Mouse (Mus musculus): ENCODE measurements around the gene Tex21. TPM values are rescaled to one million over a fixed set of nuclear protein-coding genes. Genes with fewer than 3 reads are reported as not detected.
A peak's percentile ranks its signal among the peaks of the same experiment; 100 is the strongest.

The Tex21 gene
- polyA plus RNA-seq, 1 experiment = not detected

- Histone ChIP-seq H3K4me1 (peaks cover 51% of the 10 kb centered on the region), H3K36me3 (replicated peaks; ENCODE audit: low read length) (peaks cover 24% of the 10 kb centered on the region), H3K4me3 (replicated peaks) (no peak overlapping the region), H3K27me3 (replicated peaks) (no peaks in the 10 kb centered on the region), H3K9me3 (no peaks in the 10 kb centered on the region)
- TF ChIP-seq FLI1 (IDR thresholded peaks at IDR 0.05; ENCODE audit: low read length) = no peak
- no peak for TF ChIP-seq GATA1 (IDR thresholded peaks at IDR 0.05; ENCODE audit: borderline replicate concordance, low read length)
Measured at GRCm38 (mm10) chr12:76262918-76263317, 16.4 kb upstream of the Tex21 start.

- H3K36me3 ChIP-seq (replicated peaks; ENCODE audit: low read length) = peaks cover 18% of the 10 kb centered on the region
Measured at GRCm38 (mm10) chr12:76261556-76261955, 15.0 kb upstream of the Tex21 start.

DNA sequence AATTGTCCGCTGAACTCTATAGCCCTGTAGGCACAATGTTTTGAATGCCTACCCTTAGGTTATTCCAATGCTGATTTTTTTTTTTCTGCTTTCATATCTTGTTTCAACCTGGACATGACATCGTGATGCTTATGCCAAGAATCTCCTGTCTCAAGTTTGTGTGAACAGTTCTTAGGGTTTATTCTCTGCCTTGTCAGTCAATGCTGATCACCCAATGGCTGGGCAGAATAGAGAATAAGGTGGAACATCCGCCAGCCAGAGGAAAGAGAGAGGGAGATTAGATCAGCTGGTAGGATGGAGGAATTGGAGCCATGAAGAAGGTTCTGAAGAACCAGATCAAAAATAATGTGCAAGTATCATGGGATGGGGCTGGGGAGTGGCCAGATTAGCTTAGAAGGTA is 14.1 kb upstream of the Tex21 start:
- peaks cover 63% of the 10 kb centered on the region for H3K4me1 ChIP-seq
- no peaks in the 10 kb centered on the region for H3K27me3 ChIP-seq (replicated peaks)
- no peak overlapping the region for H3K4me3 ChIP-seq (replicated peaks)
- H3K36me3 ChIP-seq (replicated peaks; ENCODE audit: low read length) = peaks cover 14% of the 10 kb centered on the region
- TF ChIP-seq GATA1 (IDR thresholded peaks at IDR 0.05; ENCODE audit: borderline replicate concordance, low read length) (no peak), FLI1 (IDR thresholded peaks at IDR 0.05; ENCODE audit: low read length) (no peak)
- no peaks in the 10 kb centered on the region for H3K9me3 ChIP-seq

More at GRCm38 (mm10) chr12:76261556-76261955, 15.0 kb upstream of the Tex21 start:
- no peak overlapping the region for H3K4me3 ChIP-seq (replicated peaks)
- no peaks in the 10 kb centered on the region for H3K9me3 ChIP-seq
- no peaks in the 10 kb centered on the region for H3K27me3 ChIP-seq (replicated peaks)
- TF ChIP-seq GATA1 (IDR thresholded peaks at IDR 0.05; ENCODE audit: borderline replicate concordance, low read length) (no peak), FLI1 (IDR thresholded peaks at IDR 0.05; ENCODE audit: low read length) (no peak)
- H3K4me1 ChIP-seq = peaks cover 58% of the 10 kb centered on the region

GRCm38 (mm10) chr12:76256114-76256843 is 9.7 kb upstream of the Tex21 start:
- no peaks in the 10 kb centered on the region for H3K36me3 ChIP-seq (replicated peaks; ENCODE audit: low read length)
- peaks cover 53% of the 10 kb centered on the region for H3K4me1 ChIP-seq
- no peaks in the 10 kb centered on the region for H3K27me3 ChIP-seq (replicated peaks)
- no peak for TF ChIP-seq FLI1 (IDR thresholded peaks at IDR 0.05; ENCODE audit: low read length)
- TF ChIP-seq GATA1 (IDR thresholded peaks at IDR 0.05; ENCODE audit: borderline replicate concordance, low read length) = no peak
- peak overlapping the region; percentile 97 for H3K4me3 ChIP-seq (replicated peaks)
- peaks cover 6% of the 10 kb centered on the region; the same call in 1 of the 2 replicates for H3K9me3 ChIP-seq

DNA sequence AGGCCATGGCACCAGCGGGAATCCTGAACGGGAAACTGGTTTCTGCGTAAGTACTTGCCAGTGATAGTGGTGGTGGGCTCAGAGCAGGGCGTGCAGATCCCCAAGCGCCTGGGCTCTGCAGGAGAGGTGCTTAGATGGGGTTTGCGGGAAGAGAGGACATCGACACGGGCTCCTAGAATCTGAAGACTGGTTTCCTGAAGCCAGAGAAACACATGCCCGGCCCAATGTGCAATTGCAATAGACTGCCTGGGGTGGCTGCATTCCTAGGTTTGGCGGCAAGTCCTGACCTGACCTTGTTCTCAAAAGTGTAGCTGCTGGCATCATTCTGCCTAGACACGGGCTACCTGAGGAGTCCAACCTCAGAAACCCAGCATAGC is 8.9 kb upstream of the Tex21 start:
- no peaks in the 10 kb centered on the region for H3K36me3 ChIP-seq (replicated peaks; ENCODE audit: low read length)
- H3K27me3 ChIP-seq (replicated peaks) = no peaks in the 10 kb centered on the region
- no peak for TF ChIP-seq GATA1 (IDR thresholded peaks at IDR 0.05; ENCODE audit: borderline replicate concordance, low read length)
- TF ChIP-seq FLI1 (IDR thresholded peaks at IDR 0.05; ENCODE audit: low read length) = no peak
- peak overlapping the region; percentile 97 for H3K4me3 ChIP-seq (replicated peaks)
- peaks cover 9% of the 10 kb centered on the region; the same call in 1 of the 2 replicates for H3K9me3 ChIP-seq
- peaks cover 57% of the 10 kb centered on the region for H3K4me1 ChIP-seq

GRCm38 (mm10) chr12:76254725-76255498 is 8.4 kb upstream of the Tex21 start, which contains the start of gene Mthfd1:
Mthfd1 (plus strand) TSS chr12:76255298.
- H3K36me3 ChIP-seq (replicated peaks; ENCODE audit: low read length) = no peaks in the 10 kb centered on the region
- H3K9me3 ChIP-seq = peaks cover 9% of the 10 kb centered on the region; the same call in 1 of the 2 replicates
- H3K4me3 ChIP-seq (replicated peaks) = peak within 1 kb of the TSS; percentile 97
- peaks cover 57% of the 10 kb centered on the region for H3K4me1 ChIP-seq
- peaks cover 1% of the 10 kb centered on the region for H3K27me3 ChIP-seq (replicated peaks)
- TF ChIP-seq FLI1 (IDR thresholded peaks at IDR 0.05; ENCODE audit: low read length) = no peak
- no peak for TF ChIP-seq GATA1 (IDR thresholded peaks at IDR 0.05; ENCODE audit: borderline replicate concordance, low read length)

- Histone ChIP-seq H3K4me1 (peaks cover 55% of the 10 kb centered on the region), H3K27me3 (replicated peaks) (peaks cover 2% of the 10 kb centered on the region), H3K36me3 (replicated peaks; ENCODE audit: low read length) (no peaks in the 10 kb centered on the region), H3K4me3 (replicated peaks) (peak overlapping the region; percentile 97), H3K9me3 (peaks cover 9% of the 10 kb centered on the region; the same call in 1 of the 2 replicates)
- no peak for TF ChIP-seq GATA1 (IDR thresholded peaks at IDR 0.05; ENCODE audit: borderline replicate concordance, low read length)
Measured at GRCm38 (mm10) chr12:76253991-76254390, 7.4 kb upstream of the Tex21 start.

DNA sequence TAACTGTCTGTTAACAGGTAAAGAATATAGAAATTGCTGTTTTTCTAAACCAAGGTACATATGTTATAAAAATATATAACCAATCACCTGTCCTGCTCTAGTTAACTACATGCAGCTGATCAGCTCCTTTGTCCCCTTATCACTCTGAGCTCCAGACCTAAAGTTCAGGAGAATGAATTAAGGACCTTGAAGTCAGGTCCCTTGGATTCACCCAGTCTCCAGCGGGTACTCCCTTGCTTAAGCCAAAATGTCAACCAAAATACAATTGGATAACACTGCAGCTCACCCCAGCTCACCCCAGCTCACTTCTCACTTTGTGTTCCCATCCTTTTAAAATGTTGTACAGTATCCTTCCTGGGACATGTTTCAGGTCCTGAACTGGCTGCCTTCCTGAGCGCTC is 7.0 kb upstream of the Tex21 start:
- TF ChIP-seq GATA1 (IDR thresholded peaks at IDR 0.05; ENCODE audit: borderline replicate concordance, low read length) (no peak), FLI1 (IDR thresholded peaks at IDR 0.05; ENCODE audit: low read length) (no peak)
- no peak overlapping the region for H3K4me3 ChIP-seq (replicated peaks)
- H3K4me1 ChIP-seq = peaks cover 51% of the 10 kb centered on the region

DNA sequence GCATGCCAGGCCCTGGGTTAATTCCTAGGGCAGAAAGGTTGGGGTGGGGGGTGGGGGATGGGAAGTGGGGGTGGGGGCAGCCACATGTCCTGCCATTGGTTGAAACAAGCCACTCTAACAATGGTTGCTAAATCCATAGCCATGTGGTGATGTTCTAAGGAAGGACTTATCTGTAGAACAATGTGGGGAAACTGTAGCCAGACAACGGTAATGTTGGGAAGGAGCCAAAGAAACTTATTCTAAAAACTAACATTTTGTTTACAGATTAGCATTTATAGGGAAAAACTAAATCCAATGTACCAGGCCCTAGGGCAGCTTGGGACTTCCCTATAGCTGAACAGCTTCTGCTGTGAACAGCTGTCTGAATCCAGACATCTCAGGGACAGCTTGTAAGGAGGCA is 6.5 kb upstream of the Tex21 start:
- no peak for TF ChIP-seq GATA1 (IDR thresholded peaks at IDR 0.05; ENCODE audit: borderline replicate concordance, low read length)
- TF ChIP-seq FLI1 (IDR thresholded peaks at IDR 0.05; ENCODE audit: low read length) = no peak
- peaks cover 47% of the 10 kb centered on the region for H3K4me1 ChIP-seq
- H3K36me3 ChIP-seq (replicated peaks; ENCODE audit: low read length) = no peaks in the 10 kb centered on the region
- peaks cover 9% of the 10 kb centered on the region; the same call in 1 of the 2 replicates for H3K9me3 ChIP-seq
- peaks cover 2% of the 10 kb centered on the region for H3K27me3 ChIP-seq (replicated peaks)
- H3K4me3 ChIP-seq (replicated peaks) = no peak overlapping the region

More for the DNA sequence above, 7.0 kb upstream of the Tex21 start:
- H3K36me3 ChIP-seq (replicated peaks; ENCODE audit: low read length) = no peaks in the 10 kb centered on the region
- H3K27me3 ChIP-seq (replicated peaks) = peaks cover 2% of the 10 kb centered on the region
- H3K9me3 ChIP-seq = peaks cover 9% of the 10 kb centered on the region; the same call in 1 of the 2 replicates

DNA sequence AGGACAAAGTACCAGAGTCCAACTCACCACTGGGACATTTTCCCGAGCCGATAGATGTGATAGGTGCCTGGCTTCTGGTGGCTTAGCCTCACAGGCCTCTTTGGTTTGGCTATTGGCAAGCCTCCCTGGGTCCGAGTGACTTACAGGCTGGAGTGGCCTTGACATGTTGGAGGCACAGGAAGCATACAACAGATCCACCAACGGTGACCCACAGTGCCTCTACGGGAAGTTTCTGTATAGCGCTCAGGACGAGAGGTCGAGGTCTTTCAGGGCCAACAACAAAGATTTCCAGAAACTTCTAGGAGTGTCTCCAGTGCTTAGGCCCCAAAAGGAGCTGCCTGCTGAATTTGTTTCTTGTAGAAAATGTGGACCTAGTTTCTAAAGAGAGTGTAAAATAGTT is 1.6 kb downstream of the Tex21 start:
- TF ChIP-seq FLI1 (IDR thresholded peaks at IDR 0.05; ENCODE audit: low read length) (no peak), GATA1 (IDR thresholded peaks at IDR 0.05; ENCODE audit: borderline replicate concordance, low read length) (no peak)
- no peaks in the 10 kb centered on the region for H3K36me3 ChIP-seq (replicated peaks; ENCODE audit: low read length)
- H3K4me3 ChIP-seq (replicated peaks) = no peak overlapping the region
- no peaks in the 10 kb centered on the region for H3K9me3 ChIP-seq
- H3K4me1 ChIP-seq = peaks cover 8% of the 10 kb centered on the region
- H3K27me3 ChIP-seq (replicated peaks) = peaks cover 2% of the 10 kb centered on the region

Data from megakaryocyte, embryonic 14.5 days (primary cell).